Comparison of ENCODE assay signal across 8 mouse cellular contexts in genomic region chr11:98438331-98439158, GRCm38 (mm10). TPM values are rescaled to one million over a fixed set of nuclear protein-coding genes. Genes with fewer than 3 reads are reported as not detected.
DNase-seq lines count a peak whose midpoint lies in the region; ATAC-seq and TF ChIP-seq lines count a peak whose summit lies in the region.

Mien1 (minus strand) TSS chr11:98438991.

- peak; percentile 37; the same call in 1 of the 2 replicates for TF ChIP-seq POLR2A in liver, adult 2 months (IDR thresholded peaks at IDR 0.05; ENCODE audit: extremely low read depth, insufficient read depth, low read length)
- peak; percentile 81 for TF ChIP-seq POLR2A in myocyte (IDR thresholded peaks at IDR 0.05; ENCODE audit: insufficient read length, low read depth)

- peaks cover 19% of the 10 kb centered on the region for H3K36me3 ChIP-seq in heart, embryonic 11.5 days (ENCODE audit: control insufficient read depth, insufficient read depth, low read length)
- peaks cover 39% of the 10 kb centered on the region for H3K36me3 ChIP-seq in kidney, embryonic 16.5 days (ENCODE audit: insufficient read depth, low read length)
- H3K36me3 ChIP-seq in liver, adult 2 months (ENCODE audit: control insufficient read depth, insufficient read depth, low read length): no peaks in the 10 kb centered on the region
- no peaks in the 10 kb centered on the region for H3K36me3 ChIP-seq in myocyte (ENCODE audit: control insufficient read depth, insufficient read depth)
- no peaks in the 10 kb centered on the region for H3K36me3 ChIP-seq in splenic B cell, adult 2 months (ENCODE audit: control insufficient read depth, insufficient read depth, low read length, poor library complexity, severe bottlenecking)

- no peaks in the 10 kb centered on the region; the same call in 1 of the 2 replicates for H3K4me1 ChIP-seq in heart, embryonic 11.5 days (ENCODE audit: control insufficient read depth, insufficient read depth, low read length)
- peaks cover 4% of the 10 kb centered on the region for H3K4me1 ChIP-seq in kidney, embryonic 16.5 days (ENCODE audit: insufficient read depth, low read length)
- H3K4me1 ChIP-seq in liver, adult 2 months (ENCODE audit: control insufficient read depth, insufficient read depth, low read length): 0 out of 2 replicates have a peak, but pooled peaks cover 3% of the 10 kb centered on the region

- H3K79me2 ChIP-seq in liver, adult 2 months (ENCODE audit: control insufficient read depth, insufficient read depth, low read length): no peaks in the 10 kb centered on the region
- H3K79me2 ChIP-seq in myocyte (ENCODE audit: control insufficient read depth, insufficient read depth): no peaks in the 10 kb centered on the region

- peak within 1 kb of the TSS; percentile 75 for H3K9ac ChIP-seq in heart, embryonic 11.5 days (ENCODE audit: low read depth, low read length)
- H3K9ac ChIP-seq in kidney, embryonic 16.5 days (replicated peaks; ENCODE audit: low read length): peak within 1 kb of the TSS; percentile 70
- peak within 1 kb of the TSS; percentile 91 for H3K9ac ChIP-seq in liver, adult 2 months (ENCODE audit: low read depth, low read length)

- H3K9me3 ChIP-seq in heart, embryonic 11.5 days (replicated peaks; ENCODE audit: control insufficient read depth, low read length): no peaks in the 10 kb centered on the region
- H3K9me3 ChIP-seq in kidney, embryonic 16.5 days (ENCODE audit: low read length): no peaks in the 10 kb centered on the region; the same call in 1 of the 2 replicates

- H3K27me3 ChIP-seq in heart, embryonic 11.5 days (ENCODE audit: control insufficient read depth, insufficient read depth, low read length): no peaks in the 10 kb centered on the region
- H3K27me3 ChIP-seq in kidney, embryonic 16.5 days (ENCODE audit: insufficient read depth, low read length): no peaks in the 10 kb centered on the region
- no peaks in the 10 kb centered on the region for H3K27me3 ChIP-seq in liver, adult 2 months (ENCODE audit: control insufficient read depth, insufficient read depth, low read length)
- H3K27me3 ChIP-seq in myocyte (ENCODE audit: control insufficient read depth, insufficient read depth, insufficient read length): no peaks in the 10 kb centered on the region
- H3K27me3 ChIP-seq in splenic B cell, adult 2 months (ENCODE audit: control insufficient read depth, insufficient read depth, low read length, poor library complexity, severe bottlenecking): no peaks in the 10 kb centered on the region

- ATAC-seq in erythroblast, adult 5-6 weeks (replicated peaks; ENCODE audit: low FRiP score, poor library complexity, severe bottlenecking): peak; percentile 92
- ATAC-seq in heart, embryonic 11.5 days (replicated peaks; ENCODE audit: insufficient number of reproducible peaks, low FRiP score, low TSS enrichment): peak; percentile 75
- peak; percentile 93 for ATAC-seq in kidney, embryonic 16.5 days (ENCODE audit: low FRiP score, low TSS enrichment)

- DNase-seq in B cell, adult 2 months: peak; percentile 99 to 100
- DNase-seq in brain, adult 2 months (ENCODE audit: low read depth, low spot score): peak; percentile 97
- DNase-seq in liver, adult 2 months (ENCODE audit: extremely low read depth, low read depth, low spot score): peak; percentile 78
- DNase-seq in splenic B cell, adult 2 months (ENCODE audit: low read depth, low spot score): peak; percentile 97

- H3ac ChIP-seq in myocyte (ENCODE audit: control insufficient read depth, insufficient read length): no peak within 1 kb of the TSS

- peak within 1 kb of the TSS; percentile 70 for H3K4me3 ChIP-seq in heart, embryonic 11.5 days (ENCODE audit: low read depth, low read length)
- peak within 1 kb of the TSS; percentile 79 for H3K4me3 ChIP-seq in kidney, embryonic 16.5 days (ENCODE audit: low read length)
- H3K4me3 ChIP-seq in liver, adult 2 months (ENCODE audit: insufficient read depth, low read depth, low read length): peak within 1 kb of the TSS; percentile 95
- H3K4me3 ChIP-seq in myocyte: peak within 1 kb of the TSS; percentile 58

- peak within 1 kb of the TSS; percentile 62 for H3K4me2 ChIP-seq in heart, embryonic 11.5 days
- H3K4me2 ChIP-seq in kidney, embryonic 16.5 days (replicated peaks; ENCODE audit: low read depth, low read length): peak within 1 kb of the TSS; percentile 89
- peak within 1 kb of the TSS; percentile 89 for H3K4me2 ChIP-seq in myocyte (ENCODE audit: low read depth)

- TF ChIP-seq CTCF in liver, adult 2 months (IDR thresholded peaks at IDR 0.05; ENCODE audit: low read depth, low read length): peak; percentile 88

- peak within 1 kb of the TSS; percentile 38; the same call in 1 of the 2 replicates for H3K27ac ChIP-seq in heart, embryonic 11.5 days (ENCODE audit: low read depth, low read length)
- H3K27ac ChIP-seq in kidney, embryonic 16.5 days (ENCODE audit: low read length): peak within 1 kb of the TSS; percentile 78
- peak within 1 kb of the TSS; percentile 91 for H3K27ac ChIP-seq in liver, adult 2 months (replicated peaks; ENCODE audit: insufficient read depth, low read depth, low read length)

- WGBS in heart, embryonic 11.5 days (ENCODE audit: insufficient replicate concordance): 2% methylated on average over 43 of the region's 43 CpGs
- WGBS in kidney, embryonic 16.5 days: 2% methylated on average over 43 of the region's 43 CpGs
- WGBS in liver, adult 2 months: 1% methylated on average over 43 of the region's 43 CpGs

TF ChIP-seq in myocyte, 11 proteins besides CTCF, POLR2A, EP300 and RAD21:
- peak in 1 of 3 experiments; percentile 50 for TF ChIP-seq MYOD1 (IDR thresholded peaks at IDR 0.05; ENCODE audit: control insufficient read depth in 1 of 3, insufficient read length in 2 of 3, low read depth in 2 of 3)
- TF ChIP-seq USF1 (IDR thresholded peaks at IDR 0.05; ENCODE audit: low read depth): peak; percentile 98
- TF ChIP-seq MAX (IDR thresholded peaks at IDR 0.05; ENCODE audit: low read depth): no peak
- peak; percentile 87 for TF ChIP-seq SRF (IDR thresholded peaks at IDR 0.05; ENCODE audit: control insufficient read depth, insufficient read length, low read depth)
- TF ChIP-seq CEBPB (IDR thresholded peaks at IDR 0.05; ENCODE audit: insufficient read depth, poor library complexity, severe bottlenecking): no peak
- no peak for TF ChIP-seq E2F4 (IDR thresholded peaks at IDR 0.05; ENCODE audit: insufficient read depth)
- peak; percentile 95 for TF ChIP-seq POLR2AphosphoS2 (IDR thresholded peaks at IDR 0.05; ENCODE audit: insufficient read length, low read depth)
TF ChIP-seq in myocyte: peak in this region for 4.

RNA-seq across cellular contexts. Expression of gene Mien1, which starts in this region (rescaled TPM):
- total RNA-seq in erythroblast, adult 5-6 weeks (2015; ENCODE audit: low replicate concordance): 13.4 and 19.9 TPM in 2 replicates
- 1.4 and 3.9 TPM in 2 replicates for total RNA-seq in erythroblast, adult 5-6 weeks (2017; ENCODE audit: low replicate concordance)
- 107 and 110 TPM in 2 replicates for polyA plus RNA-seq in heart, embryonic 11.5 days (2014; fragmentation: Nextera tagmentation; extraction: Ambion mirVana)
- 108 and 113 TPM in 2 replicates for polyA plus RNA-seq in kidney, embryonic 16.5 days (2015; fragmentation: Nextera tagmentation; extraction: Ambion mirVana)
- total RNA-seq in liver, adult 2 months (2014; rRNA removed): 62.8 and 64.1 TPM in 2 replicates
- 75.0 and 101 TPM in 2 replicates for polyA plus RNA-seq in liver, adult 2 months (2012; rRNA removed)
- polyA plus RNA-seq in myocyte (2012; fragmentation: generic; extraction: Trizol): 112 TPM

Comparison
In these comparisons a context has a peak if more than half of its experiments do, and no peak if none do; other contexts are left out.
1. Peak in every context shown above with its lines: DNase-seq, ATAC-seq, H3K4me3 ChIP-seq and H3K27ac ChIP-seq.
2. H3K27ac ChIP-seq: peak in every context shown above with its lines; median percentile 91 in liver, adult 2 months; 78 in kidney, embryonic 16.5 days; 38 in heart, embryonic 11.5 days.